Mouse (Mus musculus) telencephalon, adult 2 months (tissue): ENCODE results near the gene Cat.

ENCODE experiments used
- DNase-seq: peaks from one replicate; pipeline ENCODE4 v3.0.0-alpha.2; 2011; ENCODE audit warnings: low read depth, low spot score

Gene Cat

DNA sequence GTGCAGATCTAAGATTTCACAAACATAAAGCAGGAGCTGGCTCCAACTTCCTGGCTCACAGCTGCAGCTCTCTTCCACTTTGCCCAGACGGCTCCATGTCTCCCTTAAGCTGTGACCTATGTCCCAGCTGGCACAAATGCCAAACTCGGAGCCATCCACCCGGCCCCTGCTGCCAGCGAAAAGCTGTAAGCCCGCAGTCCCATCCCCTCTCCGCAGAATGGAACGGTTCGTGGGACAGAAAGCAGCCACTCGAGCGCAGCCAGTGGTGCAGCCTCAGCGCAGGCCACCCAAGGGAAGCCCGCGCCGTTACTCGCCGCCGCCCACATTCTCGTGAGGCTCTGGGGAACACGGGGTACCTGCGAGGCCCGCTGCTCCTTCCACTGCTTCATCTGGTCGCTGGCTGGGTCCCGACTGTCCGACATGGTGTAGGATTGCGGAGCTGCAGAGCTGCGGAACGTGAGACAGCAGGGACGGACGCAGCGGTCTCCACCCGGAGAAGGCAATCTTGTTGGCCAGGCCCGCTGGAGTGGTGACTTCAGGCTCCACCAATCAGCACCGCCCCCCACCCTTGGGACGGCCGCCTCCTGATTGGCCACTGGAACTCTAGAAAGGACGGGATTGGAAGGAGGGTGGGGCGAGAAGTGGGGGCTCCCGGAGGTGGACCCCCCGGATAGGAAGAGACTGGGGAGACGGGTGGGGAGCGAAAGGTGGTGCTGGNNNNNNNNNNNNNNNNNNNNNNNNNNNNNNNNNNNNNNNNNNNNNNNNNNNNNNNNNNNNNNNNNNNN lies at the start of gene Cat:
TSS of gene Cat (minus strand) at position 544 of the 785 bp plus-strand sequence.
- peak; percentile 90 for DNase-seq

DNA sequence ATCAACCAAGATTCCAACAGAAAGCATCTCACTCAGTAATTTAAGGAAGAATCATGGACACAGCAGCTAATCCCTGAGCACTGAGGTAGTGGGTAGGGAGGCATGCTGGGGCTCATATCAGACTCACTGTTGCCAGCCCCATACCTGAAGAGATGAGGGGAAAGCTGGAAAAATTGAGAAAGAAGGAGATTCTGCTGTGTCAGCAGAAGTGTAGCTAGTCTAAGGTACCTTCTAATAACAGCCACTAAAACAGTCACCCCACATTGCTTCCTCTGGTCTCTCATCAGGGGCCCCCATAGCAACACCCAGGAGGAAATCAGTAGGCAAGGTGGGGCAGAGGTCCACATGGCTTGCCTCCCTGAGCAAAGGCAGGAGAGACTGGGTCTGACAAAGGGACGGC lies 40.6 kb upstream of the Cat start:
- no peak for DNase-seq

DNA sequence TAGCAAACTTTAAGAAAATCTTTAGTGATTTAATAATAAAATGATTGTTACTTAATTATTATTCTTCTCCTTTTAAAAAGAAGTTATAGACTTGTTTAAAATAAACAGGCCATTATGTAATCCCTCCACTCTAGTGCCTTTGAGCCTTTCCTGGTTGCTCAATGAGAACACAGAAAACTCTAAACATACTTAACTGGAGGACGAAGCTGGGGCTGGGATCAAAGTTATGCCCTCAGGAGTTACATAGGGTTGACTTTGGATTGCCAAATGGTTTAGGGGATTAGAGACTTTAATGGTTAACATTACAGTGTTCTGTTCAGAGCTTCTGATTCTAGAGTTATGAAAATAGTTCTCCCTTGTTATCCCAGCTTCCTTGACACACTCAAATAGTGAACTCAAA lies 31.5 kb upstream of the Cat start:
- no peak for DNase-seq

DNA sequence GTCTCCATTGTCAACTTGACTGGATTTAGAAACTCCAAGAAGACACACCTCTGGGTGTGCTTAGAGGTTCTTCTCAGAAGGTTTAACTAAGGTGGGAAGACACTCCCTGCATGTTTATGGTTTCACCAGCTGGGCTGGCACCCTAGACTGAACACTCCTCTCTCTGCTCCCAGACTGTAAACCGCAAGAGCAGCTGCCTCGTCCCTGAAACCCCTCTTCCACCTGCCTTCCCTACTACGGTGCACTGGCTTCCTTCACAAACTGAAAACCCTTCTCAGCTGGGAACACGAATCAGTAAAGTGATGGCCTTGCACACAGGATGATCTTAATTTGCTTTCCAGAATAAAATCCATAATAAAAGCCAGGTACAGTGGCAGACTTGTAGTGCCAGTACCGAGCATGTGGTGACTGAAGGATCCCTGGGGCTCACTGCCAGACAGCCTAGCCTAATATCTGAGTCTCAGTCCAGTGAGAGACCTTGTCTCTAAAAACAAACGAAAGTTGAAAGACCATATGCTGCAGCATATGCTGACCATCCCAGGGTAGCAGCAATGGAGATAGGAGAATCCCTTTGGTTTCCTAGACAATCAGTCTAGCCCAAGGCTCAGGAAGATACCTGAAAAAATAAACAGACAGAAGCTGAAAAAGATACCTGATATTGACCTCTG lies 30.7 kb upstream of the Cat start:
- DNase-seq, result no peak

DNA sequence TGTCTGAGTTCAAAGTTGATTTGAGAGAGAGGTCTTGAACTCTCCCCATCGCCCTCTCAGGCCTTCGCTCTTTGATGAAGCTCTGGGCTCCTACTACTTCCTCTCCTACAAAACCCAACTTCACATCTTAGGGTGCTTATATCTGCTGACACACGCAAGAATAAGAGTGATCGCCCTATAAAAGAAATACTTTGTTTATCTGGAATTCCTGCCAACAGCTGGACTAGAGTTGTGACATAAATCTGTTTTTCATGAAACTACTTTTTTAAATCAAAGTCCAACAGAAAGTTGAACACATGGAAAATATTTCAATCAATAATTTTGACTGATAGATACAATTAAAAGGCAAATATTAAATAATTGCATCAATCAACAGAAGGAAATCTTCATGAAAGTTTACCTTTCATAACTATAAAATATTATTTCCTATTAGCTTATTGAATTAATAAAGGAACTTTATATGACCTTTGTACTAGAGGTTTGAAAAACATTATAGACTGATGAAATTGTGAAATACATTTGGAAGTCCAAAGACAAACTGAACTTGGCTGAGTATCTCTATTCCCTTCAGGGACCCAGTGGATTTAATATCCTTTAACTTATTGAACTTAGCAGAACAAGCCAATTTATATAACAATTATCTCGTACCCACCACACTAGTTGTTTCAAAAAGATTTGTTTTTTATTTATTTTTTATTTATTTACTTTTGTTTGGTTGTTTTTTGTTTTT lies 27.3 kb upstream of the Cat start:
- no peak for DNase-seq

DNA sequence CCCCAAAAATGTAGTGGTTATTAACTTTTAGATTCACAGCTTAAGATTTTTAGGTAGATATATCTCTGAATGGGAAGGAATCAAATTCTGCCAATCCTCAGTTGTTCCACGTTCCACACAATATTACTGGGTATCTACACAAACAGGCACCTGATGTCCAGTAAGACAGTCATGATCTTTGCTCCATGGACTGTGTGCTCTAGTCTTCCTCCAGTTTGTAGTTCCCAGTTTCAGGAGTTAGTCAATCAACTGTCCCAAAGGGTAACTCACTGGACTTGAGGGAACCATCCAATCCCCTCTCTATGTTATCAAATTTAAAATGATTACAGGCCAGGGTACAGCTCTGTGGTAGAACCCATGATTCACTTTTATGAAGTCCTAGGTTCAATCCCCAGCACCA lies 26.7 kb upstream of the Cat start:
- DNase-seq, result no peak

DNA sequence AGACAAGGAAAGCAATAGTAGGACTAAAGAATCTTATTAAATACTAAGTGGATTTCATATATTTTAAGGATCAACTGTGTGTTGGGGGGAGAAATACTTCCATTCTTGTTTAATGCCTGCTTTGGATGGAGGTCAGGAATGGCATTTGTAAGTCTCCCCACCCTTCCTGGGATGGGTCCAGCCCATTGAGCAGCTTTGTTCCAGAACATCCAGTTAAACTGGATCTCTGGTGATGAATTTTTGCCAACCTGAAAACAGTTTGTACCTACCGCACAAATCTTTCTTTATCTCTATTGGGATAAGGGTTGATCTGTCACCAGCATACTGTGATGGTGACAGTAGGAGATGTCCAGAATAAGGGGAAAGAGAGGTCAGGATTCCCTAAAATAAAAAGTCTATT lies 26.1 kb upstream of the Cat start:
- no peak for DNase-seq

DNA sequence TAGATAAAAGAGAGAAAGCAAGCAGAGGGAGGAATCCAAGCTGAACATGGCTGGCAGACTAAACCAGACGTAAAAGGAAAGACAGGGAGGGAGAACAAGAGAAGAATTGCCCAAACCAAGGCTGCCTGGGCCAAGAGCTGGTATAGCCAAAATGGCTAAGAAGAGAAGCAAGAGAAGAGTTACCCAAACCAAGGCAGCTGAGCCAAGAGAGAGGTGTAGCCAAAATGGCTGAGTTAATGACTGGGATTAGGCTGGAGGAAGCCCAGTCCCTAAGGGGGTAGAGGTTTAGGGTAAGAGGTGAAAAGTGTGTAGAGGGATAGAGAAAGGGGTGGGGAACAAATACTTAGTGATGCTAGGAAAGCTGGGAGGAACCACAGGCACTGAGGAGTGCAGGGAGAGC lies 22.7 kb upstream of the Cat start:
- DNase-seq, result no peak

GRCm38 (mm10) chr2:103505956-103506355 lies 21.0 kb upstream of the Cat start:
- no peak for DNase-seq

GRCm38 (mm10) chr2:103504463-103504862 lies 19.5 kb upstream of the Cat start:
- no peak for DNase-seq

- no peak for DNase-seq
These were observed 15.8 kb upstream of the Cat start for GRCm38 (mm10) chr2:103500769-103501168.

DNA sequence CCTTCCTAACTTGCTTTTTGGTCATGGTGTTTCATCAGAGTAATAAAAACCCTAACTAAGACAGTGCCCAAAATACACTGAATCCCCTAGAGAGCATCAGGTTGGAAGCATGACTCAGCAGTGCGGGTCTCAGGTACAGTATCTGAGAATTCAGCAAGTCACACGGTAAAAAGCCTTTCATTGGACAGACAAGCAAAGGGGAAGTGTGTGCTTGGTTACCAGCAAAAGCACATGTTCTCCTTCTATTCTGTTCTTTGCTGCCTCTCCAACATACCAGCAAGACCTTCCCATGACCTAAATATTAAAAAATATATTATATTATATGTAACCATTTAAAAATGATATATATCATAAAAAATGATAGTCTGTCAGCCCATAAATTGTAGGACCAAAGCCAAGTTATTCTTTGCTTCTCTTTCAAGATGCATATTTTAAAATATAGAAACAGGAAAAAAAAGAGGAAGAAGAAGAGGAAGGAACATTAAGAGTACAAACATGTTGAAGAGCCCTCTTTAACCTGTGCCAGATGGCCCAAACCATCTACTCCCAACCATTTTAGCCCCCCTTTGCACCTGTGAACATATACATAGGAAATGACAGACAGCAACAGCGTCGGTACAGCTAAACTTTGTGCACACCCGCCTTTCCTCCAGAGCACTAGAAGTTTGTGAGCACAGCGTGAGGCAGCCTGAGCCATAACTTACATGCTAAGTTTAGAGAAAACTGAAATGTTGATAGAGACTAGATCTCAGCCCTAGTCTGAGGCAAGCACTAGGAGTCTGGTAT lies 10.9 kb upstream of the Cat start:
- no peak for DNase-seq

- no peak for DNase-seq
These were observed 8.9 kb upstream of the Cat start for GRCm38 (mm10) chr2:103493827-103494226.

DNA sequence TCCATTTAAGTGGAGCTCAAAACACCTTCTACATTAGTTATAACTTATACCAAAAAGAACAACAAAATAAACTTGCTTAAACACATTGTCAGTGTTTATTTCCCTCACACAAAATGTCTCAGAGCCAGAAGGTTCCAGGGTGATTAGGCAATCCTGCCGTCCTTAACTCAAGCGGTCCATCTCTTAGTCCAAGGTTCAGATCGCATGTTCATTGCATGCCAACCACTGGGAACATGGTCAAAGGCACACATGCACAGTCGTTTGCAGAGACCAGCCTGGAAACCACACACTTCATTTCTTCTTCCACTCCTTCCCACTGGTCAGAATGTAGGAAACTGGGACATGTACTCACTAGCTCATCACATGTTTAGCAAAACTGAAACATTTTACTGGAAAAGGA lies 7.6 kb upstream of the Cat start:
- DNase-seq, result no peak

DNA sequence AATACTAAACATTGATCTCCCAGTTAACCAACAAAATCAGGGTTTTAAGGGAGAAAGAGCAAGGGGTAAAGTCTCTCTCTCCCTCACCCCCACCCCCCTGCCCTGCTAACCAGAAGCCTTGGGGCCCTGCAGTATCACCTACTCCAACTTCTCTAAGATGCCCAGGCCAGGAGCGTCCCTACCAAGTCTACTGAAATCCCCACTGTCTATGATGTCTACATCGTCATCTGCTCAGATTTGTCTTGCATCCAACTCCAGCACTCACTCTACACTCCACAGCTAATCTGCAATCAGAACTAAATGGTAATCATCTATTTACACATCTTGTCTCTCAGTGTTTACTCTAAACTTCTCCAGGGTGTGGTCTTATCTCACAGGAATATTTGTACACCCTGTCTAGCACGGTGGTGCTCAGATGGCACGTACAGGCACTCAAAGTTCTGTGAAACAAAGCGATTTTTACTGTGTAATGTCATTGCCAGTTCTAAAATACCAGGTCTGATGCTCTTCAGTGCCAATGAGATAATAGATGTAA lies 907 bp downstream of the Cat start:
- no peak for DNase-seq

GRCm38 (mm10) chr2:103483289-103483985 lies 1.5 kb downstream of the Cat start:
- DNase-seq, result no peak

- no peak for DNase-seq
These were observed 3.4 kb downstream of the Cat start for GRCm38 (mm10) chr2:103481314-103482231.

DNA sequence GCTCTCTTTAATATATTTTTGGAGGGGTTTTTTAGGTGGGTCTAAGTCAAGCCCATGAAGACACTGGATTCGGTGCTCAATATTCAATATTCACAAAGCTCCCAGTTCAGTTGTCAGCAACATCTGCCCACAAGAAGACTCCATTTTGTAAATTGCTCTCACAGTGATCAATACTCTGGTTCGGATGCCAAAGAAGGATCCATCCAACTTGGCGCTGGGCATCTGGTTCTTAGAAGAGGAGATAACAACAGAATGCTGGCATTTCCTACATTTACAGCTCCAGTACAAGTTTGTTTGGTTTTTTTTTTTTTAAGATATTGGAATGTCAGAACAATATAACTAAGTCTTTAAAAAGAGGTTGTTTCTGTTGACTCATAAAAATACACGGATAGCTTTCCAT lies 4.1 kb downstream of the Cat start:
- no peak for DNase-seq

GRCm38 (mm10) chr2:103480240-103480639 lies 4.7 kb downstream of the Cat start:
- DNase-seq, result no peak

GRCm38 (mm10) chr2:103478326-103478725 lies 6.6 kb downstream of the Cat start:
- no peak for DNase-seq
